Mouse (Mus musculus): ENCODE data around the gene Coq4. TPM values are rescaled to one million over a fixed set of nuclear protein-coding genes. Genes with fewer than 3 reads are reported as not detected.

The Coq4 gene
- total RNA-seq, 2 experiments from 2014 or later, result 7.9 to 9.7 TPM

DNA sequence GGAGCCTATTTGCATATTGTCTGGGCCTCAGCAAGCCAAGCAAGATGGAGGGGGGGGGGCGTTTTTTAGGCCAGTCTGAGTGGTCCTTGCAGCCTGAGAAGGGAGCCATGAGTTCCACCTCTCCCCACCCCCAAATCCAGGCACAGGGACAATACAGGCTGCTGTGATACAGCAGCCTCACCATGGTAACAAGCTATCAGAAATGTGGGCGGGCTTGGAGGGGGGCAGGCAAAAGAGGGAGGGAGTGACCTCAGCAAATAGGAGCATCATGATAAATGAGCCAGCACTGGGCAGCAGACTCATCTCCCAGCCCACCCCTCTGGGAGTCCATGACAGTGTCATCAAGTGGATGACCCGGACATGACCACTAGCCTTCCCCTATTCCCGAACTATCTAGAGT is 52.2 kb downstream of the Coq4 start:
- intact Hi-C loops (cut with DNase I), result no loop called here
- no peak for TF ChIP-seq CTCF (IDR thresholded peaks at IDR 0.05)
- no peak for DNase-seq
- Histone ChIP-seq H3K27ac (no peak overlapping the region), H3K4me3 (no peak overlapping the region)

- H3K27ac ChIP-seq, result no peak overlapping the region
- intact Hi-C loops (cut with DNase I), result no loop called here
- no peak overlapping the region for H3K4me3 ChIP-seq
- TF ChIP-seq CTCF (IDR thresholded peaks at IDR 0.05), result no peak
- DNase-seq, result no peak
These were observed 56.2 kb downstream of the Coq4 start for GRCm38 (mm10) chr2:29843231-29844105.

DNA sequence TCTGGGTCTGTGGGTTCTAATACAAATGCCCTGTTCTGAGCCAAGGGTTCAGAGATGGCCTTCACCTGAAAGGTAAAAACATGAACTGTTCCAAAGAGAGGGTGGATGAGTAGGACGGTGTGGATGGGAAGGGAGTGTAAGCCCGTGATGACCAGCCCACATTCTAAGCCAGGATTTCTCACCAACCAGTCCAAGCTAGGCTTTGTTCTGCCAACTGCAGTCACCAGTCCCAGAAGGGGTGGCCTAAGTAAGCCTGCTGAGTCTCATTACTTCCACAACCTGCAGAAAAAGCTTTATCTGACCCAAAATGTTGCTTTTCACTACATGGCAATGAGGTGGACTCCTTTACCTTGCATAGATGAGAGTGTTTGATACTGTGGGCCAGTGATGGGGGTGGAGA is 56.8 kb downstream of the Coq4 start:
- intact Hi-C loops (cut with DNase I), result no loop called here
- H3K27ac ChIP-seq, result no peak overlapping the region
- TF ChIP-seq CTCF (IDR thresholded peaks at IDR 0.05), result no peak
- DNase-seq, result no peak
- H3K4me3 ChIP-seq, result no peak overlapping the region

- no peak overlapping the region for H3K27ac ChIP-seq
- intact Hi-C loops (cut with DNase I), result no loop called here
- no peak overlapping the region for H3K4me3 ChIP-seq
- no peak for DNase-seq
- no peak for TF ChIP-seq CTCF (IDR thresholded peaks at IDR 0.05)
These were observed 57.4 kb downstream of the Coq4 start for GRCm38 (mm10) chr2:29844661-29845060.

DNA sequence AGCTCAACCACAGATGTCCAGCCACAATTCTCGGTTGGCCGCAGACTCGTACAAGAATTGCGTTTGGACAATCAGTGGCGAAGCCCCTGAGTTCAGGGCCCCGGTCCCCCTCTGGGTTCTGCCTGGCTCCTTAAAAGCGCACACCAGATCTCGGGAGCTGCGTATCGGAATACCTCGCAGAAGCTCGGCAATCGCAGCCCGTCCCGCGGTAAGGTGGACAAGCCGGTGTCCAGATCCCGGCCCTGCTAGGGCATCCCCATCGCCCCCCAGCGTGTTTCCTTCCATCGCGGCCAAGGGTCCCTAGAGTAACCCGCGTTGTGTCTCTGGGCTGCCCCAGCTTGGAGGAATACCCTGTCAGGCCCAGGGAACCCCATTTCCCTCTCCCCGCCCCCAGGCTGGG is 58.3 kb downstream of the Coq4 start:
- Histone ChIP-seq H3K4me3 (no peak overlapping the region), H3K27ac (no peak overlapping the region)
- DNase-seq, result no peak
- intact Hi-C loops (cut with DNase I), result no loop called here
- TF ChIP-seq CTCF (IDR thresholded peaks at IDR 0.05), result no peak

GRCm38 (mm10) chr2:29846061-29846853 is 59.0 kb downstream of the Coq4 start:
- DNase-seq, result no peak
- intact Hi-C loops (cut with DNase I), result no loop called here
- no peak for TF ChIP-seq CTCF (IDR thresholded peaks at IDR 0.05)
- H3K4me3 ChIP-seq, result no peak overlapping the region
- H3K27ac ChIP-seq, result no peak overlapping the region

GRCm38 (mm10) chr2:29846911-29847310 is 59.6 kb downstream of the Coq4 start:
- Histone ChIP-seq H3K4me3 (no peak overlapping the region), H3K27ac (no peak overlapping the region)
- DNase-seq, result no peak
- no peak for TF ChIP-seq CTCF (IDR thresholded peaks at IDR 0.05)
- intact Hi-C loops (cut with DNase I), result no loop called here

Small RNA genes within 50 kb of the gene (microRNA-seq; reads per million reads assigned to microRNA genes)
- not detected for gene Mir219a-2
- not detected for gene Mir219b

Other genes with a start within 250 kb of the Coq4 start
- gene Rapgef1, start 167.8 kb upstream of the Coq4 start, total RNA-seq (2021), result 100 to 1,000 TPM; 135 to 139 TPM
- not detected for gene Gm13420, start 35.8 kb upstream of the Coq4 start, total RNA-seq (2021)
- not detected for gene Gm13547, start 28.2 kb upstream of the Coq4 start, total RNA-seq (2021)
- gene Trub2, start 1.0 kb downstream of the Coq4 start, total RNA-seq (2021), result 10 to 100 TPM; 28.2 to 29.1 TPM
- 1 to 10 TPM; 6.5 to 9.4 TPM for gene Slc27a4, start 15.1 kb downstream of the Coq4 start, total RNA-seq (2021)
- gene Urm1, start 32.6 kb downstream of the Coq4 start, total RNA-seq (2021), result 10 to 100 TPM; 29.6 to 31.3 TPM
- 1 to 10 TPM; 2.2 to 4.6 TPM for gene Cercam, start 81.7 kb downstream of the Coq4 start, total RNA-seq (2021)
- 10 to 100 TPM; 11.9 to 12.7 TPM for gene Odf2, start 101.7 kb downstream of the Coq4 start, total RNA-seq (2021)
- gene Gle1, start 147.9 kb downstream of the Coq4 start, total RNA-seq (2021), result 10 to 100 TPM; 23.2 to 28.3 TPM
- gene Sptan1, start 178.1 kb downstream of the Coq4 start, total RNA-seq (2021), result 10 to 100 TPM; 41.8 to 62.1 TPM